Mouse (Mus musculus) Patski (cell line): Measurements from ENCODE around the gene Pitpnm3. TPM values are rescaled to one million over a fixed set of nuclear protein-coding genes. Genes with fewer than 3 reads are reported as not detected.

ENCODE experiments used
- ATAC-seq: fragments of 100-300 bp; one replicate; pipeline ENCODE4 v1.8.0; 2021
- CTCF ChIA-PET: fragments of 350-600 bp; sonication (Branson Sonifier 250); formaldehyde crosslinking; loops from one replicate; lab custom pipeline; 2022; ENCODE audit warnings: inconsistent platforms; lab: Charles Lee
- POLR2A ChIA-PET: fragments of 350-600 bp; sonication (Branson Sonifier 250); formaldehyde crosslinking; loops from one replicate; lab custom pipeline; 2022; ENCODE audit warnings: antibody characterized with exemption, inconsistent platforms; lab: Charles Lee
- DNase-seq: peaks from one replicate; pipeline ENCODE4 v3.0.0-alpha.2; 2011; ENCODE audit warnings: low read depth, low spot score
- H3K27me3 ChIP-seq: fragments of 371-371 bp; one replicate; pipeline ENCODE4 v1.5.1; 2021
- CTCF ChIP-seq: fragments of 100-300 bp; IDR thresholded peaks from one replicate; pipeline ENCODE4 v1.5.1; 2021
- in situ Hi-C: fragments of 300-500 bp; cut with MboI; formaldehyde crosslinking; loops from 3 replicates; pipeline ENCODE4 v1.11.1; 2018; ENCODE audit warnings: low pct_unique_long_range_greater_than_20kb, mixed read lengths
- polyA plus RNA-seq: library from polyadenylated mRNA; unstranded; gene quantifications from one replicate; pipeline ENCODE4 v1.2.3, GENCODE M21; 2021

Pitpnm3 gene
- polyA plus RNA-seq, 1 experiment from 2014 or later = 5.0 TPM

DNA sequence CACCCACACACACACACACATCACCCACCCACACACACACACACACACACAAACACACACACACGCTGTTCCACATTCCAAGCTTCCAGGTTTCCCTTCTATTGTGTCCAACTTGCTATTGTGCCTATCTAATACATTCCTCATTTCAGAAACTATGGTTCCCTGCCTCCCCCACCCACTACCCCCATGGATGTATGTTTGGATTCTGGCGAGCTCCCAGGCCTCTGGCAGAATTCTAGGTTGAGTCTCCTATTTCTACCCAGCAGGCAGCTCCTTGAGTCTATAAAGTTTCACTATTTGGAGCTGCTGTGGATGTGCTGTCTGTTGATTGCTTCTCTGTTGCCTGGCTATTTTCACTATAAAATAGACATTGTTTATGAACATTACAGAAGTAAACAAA is 21.0 kb upstream of the Pitpnm3 start:
- no peak for TF ChIP-seq CTCF
- ChIA-PET POLR2A (no interaction called here), CTCF (interaction anchor here (0.8 to 2.0 kb wide), 4 partner anchors 11 to 104 kb away, joined by 3 to 4 read pairs (median 4); no protein-coding TSS in a partner anchor)
- in situ Hi-C loops = loop anchor here (10.0 kb wide), 1 partner anchor 102 kb away; no protein-coding TSS in a partner anchor
- DNase-seq = no peak
- no peaks in the 10 kb centered on the region for H3K27me3 ChIP-seq
- ATAC-seq = no peak

DNA sequence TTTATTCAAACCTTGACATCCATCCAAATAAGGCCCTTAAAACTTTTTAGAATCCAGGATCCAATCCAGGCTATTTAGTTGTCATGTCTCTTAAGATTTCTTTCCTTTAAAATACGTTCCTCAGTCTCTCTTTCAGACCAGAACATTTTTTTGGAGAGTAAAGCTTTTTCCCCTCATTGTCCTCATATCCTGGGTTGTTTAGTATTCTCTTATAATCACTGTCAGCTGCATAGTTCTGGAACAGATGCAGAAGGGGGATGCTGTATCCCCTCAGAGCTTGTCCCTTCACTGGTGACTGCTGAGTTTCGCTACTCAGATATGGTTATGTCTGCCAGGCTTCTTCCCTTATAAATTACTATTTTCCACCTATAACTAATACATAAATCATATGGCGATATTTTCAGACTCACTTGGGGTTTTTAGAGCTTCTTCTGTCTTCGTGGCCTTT is 20.4 kb upstream of the Pitpnm3 start:
- DNase-seq (no peak), ATAC-seq (no peak)
- no peaks in the 10 kb centered on the region for H3K27me3 ChIP-seq
- no peak for TF ChIP-seq CTCF
- CTCF ChIA-PET = interaction anchor here (1.0 to 2.0 kb wide), 5 partner anchors 10 to 106 kb away, joined by 3 to 4 read pairs (median 3); no protein-coding TSS in a partner anchor
- POLR2A ChIA-PET = no interaction called here
- in situ Hi-C loops = loop anchor here (10.0 kb wide), 1 partner anchor 101 kb away; no protein-coding TSS in a partner anchor

- ATAC-seq (no peak), DNase-seq (no peak)
- TF ChIP-seq CTCF = no peak
- no peaks in the 10 kb centered on the region for H3K27me3 ChIP-seq
- ChIA-PET CTCF (interaction anchor here (0.9 to 2.0 kb wide), 7 partner anchors 8 to 105 kb away, joined by 3 to 5 read pairs (median 3); no protein-coding TSS in a partner anchor), POLR2A (interaction anchor here (0.6 kb wide), 1 partner anchor 1189 kb away, joined by 3 read pairs; no protein-coding TSS in a partner anchor)
- in situ Hi-C loops = loop anchor here (10.0 kb wide), 1 partner anchor 101 kb away; no protein-coding TSS in a partner anchor
These were observed 19.8 kb upstream of the Pitpnm3 start for GRCm38 (mm10) chr11:72155186-72155980.

GRCm38 (mm10) chr11:72153122-72153862 is 17.7 kb upstream of the Pitpnm3 start:
- ChIA-PET CTCF (interaction anchor here (1.0 kb wide), 1 partner anchor 20 kb away, joined by 3 read pairs; no protein-coding TSS in a partner anchor), POLR2A (no interaction called here)
- ATAC-seq = peak; percentile 77
- TF ChIP-seq CTCF = no peak
- in situ Hi-C loops = loop anchor here (5.0 to 10.0 kb wide), 2 partner anchors 71 to 98 kb away; no protein-coding TSS in a partner anchor
- no peak for DNase-seq
- no peaks in the 10 kb centered on the region for H3K27me3 ChIP-seq

GRCm38 (mm10) chr11:72151120-72151519 is 15.5 kb upstream of the Pitpnm3 start:
- no peak for TF ChIP-seq CTCF
- POLR2A ChIA-PET = no interaction called here
- no peaks in the 10 kb centered on the region for H3K27me3 ChIP-seq
- DNase-seq (no peak), ATAC-seq (no peak)
- in situ Hi-C loops = loop anchor here (5.0 to 10.0 kb wide), 2 partner anchors 69 to 96 kb away; no protein-coding TSS in a partner anchor
- CTCF ChIA-PET = interaction anchor here (1.2 to 2.7 kb wide), 3 partner anchors 13 to 98 kb away, joined by 3 to 10 read pairs (median 4); no protein-coding TSS in a partner anchor

DNA sequence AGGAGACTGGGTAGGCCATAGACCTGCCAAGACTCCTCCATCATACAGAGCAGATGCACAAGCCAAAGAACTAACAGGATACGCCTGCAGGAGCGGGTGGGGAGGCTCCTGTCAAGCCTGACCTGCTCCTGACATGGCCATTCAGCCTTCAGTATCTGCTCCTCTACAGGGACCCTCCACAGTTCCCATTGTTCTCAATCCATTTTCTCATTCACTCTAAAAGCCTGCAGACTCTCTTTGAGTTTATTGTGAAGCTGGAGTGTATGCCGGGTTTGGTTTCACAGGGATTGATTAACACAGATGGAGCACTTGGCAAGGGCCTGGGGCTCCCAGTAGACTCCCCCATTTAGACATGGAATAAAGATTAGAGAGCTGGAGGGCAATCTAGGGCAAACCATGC is 12.3 kb upstream of the Pitpnm3 start:
- no peak for DNase-seq
- CTCF ChIA-PET = interaction anchor here (0.7 to 2.4 kb wide), 2 partner anchors 15 to 74 kb away, joined by 3 to 7 read pairs; no protein-coding TSS in a partner anchor
- H3K27me3 ChIP-seq = no peaks in the 10 kb centered on the region
- no peak for TF ChIP-seq CTCF
- no peak for ATAC-seq
- POLR2A ChIA-PET = interaction anchor here (0.6 to 0.9 kb wide), 2 partner anchors 12 to 201 kb away, joined by 3 to 7 read pairs; no protein-coding TSS in a partner anchor
- in situ Hi-C loops = no loop called here

- no peaks in the 10 kb centered on the region for H3K27me3 ChIP-seq
- ATAC-seq = no peak
- in situ Hi-C loops = no loop called here
- ChIA-PET POLR2A (interaction anchor here (0.7 to 0.9 kb wide), 2 partner anchors 60 to 67 kb away, joined by 4 read pairs; no protein-coding TSS in a partner anchor), CTCF (interaction anchor here (1.1 to 2.7 kb wide), 5 partner anchors 10 to 93 kb away, joined by 3 to 10 read pairs (median 3); no protein-coding TSS in a partner anchor)
- no peak for TF ChIP-seq CTCF
- DNase-seq = no peak
These were observed 10.3 kb upstream of the Pitpnm3 start for GRCm38 (mm10) chr11:72145877-72146248.

DNA sequence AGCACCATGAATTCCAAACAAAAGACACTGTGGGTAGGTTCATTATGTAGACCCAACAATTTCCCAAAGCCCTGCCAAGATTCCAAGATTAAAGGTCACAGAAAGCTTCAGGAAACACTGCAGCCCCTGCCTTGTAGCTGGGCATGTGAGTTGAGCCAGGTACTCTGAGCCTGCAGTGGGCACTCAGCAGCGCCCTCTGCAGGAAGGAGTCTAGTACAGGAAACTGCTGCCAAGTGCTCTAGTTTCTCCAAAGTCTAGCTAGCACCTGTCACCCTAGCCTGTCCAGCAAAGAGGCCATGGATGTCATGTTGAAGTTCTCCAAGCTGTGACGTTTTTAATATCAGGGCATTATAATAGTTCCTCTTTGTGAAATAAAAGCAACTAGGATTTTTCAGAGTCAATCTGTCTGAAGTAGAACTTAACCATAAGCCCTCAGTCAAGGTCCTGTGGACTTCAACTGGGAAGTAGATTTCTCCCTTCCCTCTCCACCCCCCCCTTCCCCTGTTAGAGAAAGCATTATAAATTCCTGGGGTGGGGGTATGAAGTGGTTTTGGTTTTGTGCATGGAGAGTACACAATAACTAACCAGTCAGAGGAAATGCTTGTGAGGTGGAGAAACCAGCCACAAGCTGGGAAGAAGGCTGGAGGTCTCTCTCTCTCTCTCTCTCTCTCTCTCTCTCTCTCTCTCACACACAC is 9.8 kb upstream of the Pitpnm3 start:
- POLR2A ChIA-PET = interaction anchor here (0.6 to 0.9 kb wide), 3 partner anchors 8 to 66 kb away, joined by 3 to 4 read pairs (median 3); no protein-coding TSS in a partner anchor
- in situ Hi-C loops = no loop called here
- no peak for TF ChIP-seq CTCF
- H3K27me3 ChIP-seq = no peaks in the 10 kb centered on the region
- CTCF ChIA-PET = interaction anchor here (0.9 to 2.7 kb wide), 7 partner anchors 9 to 93 kb away, joined by 3 to 10 read pairs (median 7); no protein-coding TSS in a partner anchor
- DNase-seq = peak; percentile 50
- ATAC-seq = no peak

DNA sequence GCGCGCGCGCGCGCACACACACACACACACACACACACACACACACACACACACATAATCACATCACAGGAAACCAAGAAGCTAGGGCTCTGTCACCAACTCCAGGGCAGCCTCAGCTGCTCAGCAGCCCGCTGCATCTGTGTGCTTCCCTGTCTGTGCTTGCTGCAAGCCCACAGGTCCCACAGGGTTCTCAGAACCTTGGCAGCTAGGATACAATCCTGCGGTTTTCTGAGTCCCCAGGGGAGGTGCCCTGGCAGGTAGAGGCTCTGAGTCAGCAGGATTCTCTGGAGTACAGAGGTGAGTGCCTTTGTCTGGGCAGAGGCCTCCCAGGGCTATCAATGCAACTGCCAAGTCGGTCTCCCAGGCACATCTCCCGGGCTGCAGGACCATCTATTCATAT is 7.3 kb upstream of the Pitpnm3 start:
- ChIA-PET POLR2A (interaction anchor here (2.0 kb wide), 1 partner anchor 46 kb away, joined by 4 read pairs; no protein-coding TSS in a partner anchor), CTCF (interaction anchor here (1.0 to 1.2 kb wide), 2 partner anchors 13 to 62 kb away, joined by 3 read pairs; no protein-coding TSS in a partner anchor)
- ATAC-seq = peak; percentile 93
- peak; percentile 98 for DNase-seq
- TF ChIP-seq CTCF = no peak
- no peaks in the 10 kb centered on the region for H3K27me3 ChIP-seq
- in situ Hi-C loops = no loop called here
